Mouse (Mus musculus): Measurements from ENCODE around the gene Il10ra.

GRCm38 (mm10) chr9:45261466-45261865 lies 7.5 kb downstream of the Il10ra start:
- no peak for TF ChIP-seq POLR2AphosphoS2 (IDR thresholded peaks at IDR 0.05; ENCODE audit: insufficient read length, low read depth)
- TF ChIP-seq POLR2A (IDR thresholded peaks at IDR 0.05; ENCODE audit: insufficient read length, low read depth) = no peak
- no peak for TF ChIP-seq TCF12 (IDR thresholded peaks at IDR 0.05; ENCODE audit: insufficient read depth, poor library complexity, severe bottlenecking)
- TF ChIP-seq MAX (IDR thresholded peaks at IDR 0.05; ENCODE audit: low read depth) = no peak
- no peak for TF ChIP-seq USF1 (IDR thresholded peaks at IDR 0.05; ENCODE audit: low read depth)
- no peak for TF ChIP-seq E2F4 (IDR thresholded peaks at IDR 0.05; ENCODE audit: insufficient read depth)
- no peak for TF ChIP-seq MYOG (IDR thresholded peaks at IDR 0.05; ENCODE audit: control insufficient read depth in 1 of 3, insufficient read depth in 1 of 3, insufficient read length in 2 of 3, low read depth in 2 of 3)
- no peak for TF ChIP-seq REST (IDR thresholded peaks at IDR 0.05; ENCODE audit: insufficient read depth, insufficient read length)
- TF ChIP-seq MYOD1 (IDR thresholded peaks at IDR 0.05; ENCODE audit: control insufficient read depth in 1 of 3, insufficient read length in 2 of 3, low read depth in 2 of 3) = no peak

Measured in myocyte (in vitro differentiated cells).